Mouse (Mus musculus): Measurements from ENCODE around the gene Cct4. TPM values are rescaled to one million over a fixed set of nuclear protein-coding genes. Genes with fewer than 3 reads are reported as not detected.

Gene Cct4
- polyA plus RNA-seq, 1 experiment from 2014 or later = 336 TPM

- H3K4me3 ChIP-seq (replicated peaks; ENCODE audit: low read depth, low read length) = peak overlapping the region; percentile 47
- peak overlapping the region; percentile 96; the same call in 1 of the 2 replicates for H3K27ac ChIP-seq (replicated peaks; ENCODE audit: low read depth, low read length)
- peaks cover 7% of the 10 kb centered on the region for H3K4me1 ChIP-seq (ENCODE audit: control insufficient read depth, insufficient read depth, low read length)
- H3K9me3 ChIP-seq (ENCODE audit: control insufficient read depth, low read length) = no peaks in the 10 kb centered on the region
- peak; percentile 19 for DNase-seq
- H3K9ac ChIP-seq (replicated peaks; ENCODE audit: low read length) = peak overlapping the region; percentile 61
- peaks cover 20% of the 10 kb centered on the region for H3K36me3 ChIP-seq (ENCODE audit: control insufficient read depth, insufficient read depth, low read length)
- no peak for ATAC-seq (ENCODE audit: low FRiP score, low TSS enrichment)
- H3K27me3 ChIP-seq (ENCODE audit: control insufficient read depth, insufficient read depth, low read length) = no peaks in the 10 kb centered on the region
- 36% methylated on average over 4 of the region's 4 CpGs for WGBS
- H3K4me2 ChIP-seq (ENCODE audit: low read length) = peak overlapping the region; percentile 68
Measured at GRCm38 (mm10) chr11:23008824-23009200, 18.5 kb downstream of the Cct4 start.

GRCm38 (mm10) chr11:23013096-23013495 lies 22.8 kb downstream of the Cct4 start:
- Histone ChIP-seq H3K27me3 (ENCODE audit: control insufficient read depth, insufficient read depth, low read length) (no peaks in the 10 kb centered on the region), H3K4me2 (ENCODE audit: low read length) (no peak overlapping the region), H3K36me3 (ENCODE audit: control insufficient read depth, insufficient read depth, low read length) (no peaks in the 10 kb centered on the region), H3K4me3 (replicated peaks; ENCODE audit: low read depth, low read length) (no peak overlapping the region), H3K9ac (replicated peaks; ENCODE audit: low read length) (no peak overlapping the region), H3K9me3 (ENCODE audit: control insufficient read depth, low read length) (no peaks in the 10 kb centered on the region), H3K27ac (replicated peaks; ENCODE audit: low read depth, low read length) (no peak overlapping the region), H3K4me1 (ENCODE audit: control insufficient read depth, insufficient read depth, low read length) (no peaks in the 10 kb centered on the region; the same call in 1 of the 2 replicates)
- ATAC-seq (ENCODE audit: low FRiP score, low TSS enrichment) (no peak), DNase-seq (no peak)
- WGBS = 92% methylated on average over 1 of the region's 1 CpGs

GRCm38 (mm10) chr11:23013580-23014294 lies 23.4 kb downstream of the Cct4 start:
- no peak for DNase-seq
- WGBS = 80% methylated on average over 4 of the region's 4 CpGs
- Histone ChIP-seq H3K4me2 (ENCODE audit: low read length) (no peak overlapping the region), H3K4me3 (replicated peaks; ENCODE audit: low read depth, low read length) (no peak overlapping the region), H3K4me1 (ENCODE audit: control insufficient read depth, insufficient read depth, low read length) (no peaks in the 10 kb centered on the region; the same call in 1 of the 2 replicates), H3K36me3 (ENCODE audit: control insufficient read depth, insufficient read depth, low read length) (no peaks in the 10 kb centered on the region), H3K9ac (replicated peaks; ENCODE audit: low read length) (no peak overlapping the region), H3K27me3 (ENCODE audit: control insufficient read depth, insufficient read depth, low read length) (no peaks in the 10 kb centered on the region), H3K27ac (replicated peaks; ENCODE audit: low read depth, low read length) (no peak overlapping the region), H3K9me3 (ENCODE audit: control insufficient read depth, low read length) (no peaks in the 10 kb centered on the region)
- no peak for ATAC-seq (ENCODE audit: low FRiP score, low TSS enrichment)

- no peak for ATAC-seq (ENCODE audit: low FRiP score, low TSS enrichment)
Measured at GRCm38 (mm10) chr11:23014996-23015395, 24.7 kb downstream of the Cct4 start.

GRCm38 (mm10) chr11:23017943-23018342 lies 27.6 kb downstream of the Cct4 start:
- Histone ChIP-seq H3K36me3 (ENCODE audit: control insufficient read depth, insufficient read depth, low read length) (no peaks in the 10 kb centered on the region), H3K9me3 (ENCODE audit: control insufficient read depth, low read length) (no peaks in the 10 kb centered on the region), H3K4me2 (ENCODE audit: low read length) (no peak overlapping the region), H3K4me1 (ENCODE audit: control insufficient read depth, insufficient read depth, low read length) (no peaks in the 10 kb centered on the region), H3K27me3 (ENCODE audit: control insufficient read depth, insufficient read depth, low read length) (no peaks in the 10 kb centered on the region), H3K4me3 (replicated peaks; ENCODE audit: low read depth, low read length) (no peak overlapping the region), H3K9ac (replicated peaks; ENCODE audit: low read length) (no peak overlapping the region), H3K27ac (replicated peaks; ENCODE audit: low read depth, low read length) (no peak overlapping the region)
- no peak for ATAC-seq (ENCODE audit: low FRiP score, low TSS enrichment)
- no peak for DNase-seq
- WGBS = 94% methylated on average over 4 of the region's 4 CpGs

More at GRCm38 (mm10) chr11:23014996-23015395, 24.7 kb downstream of the Cct4 start:
- H3K9me3 ChIP-seq (ENCODE audit: control insufficient read depth, low read length) = no peaks in the 10 kb centered on the region
- H3K27ac ChIP-seq (replicated peaks; ENCODE audit: low read depth, low read length) = no peak overlapping the region
- no peak for DNase-seq
- H3K4me2 ChIP-seq (ENCODE audit: low read length) = no peak overlapping the region
- H3K9ac ChIP-seq (replicated peaks; ENCODE audit: low read length) = no peak overlapping the region
- H3K4me1 ChIP-seq (ENCODE audit: control insufficient read depth, insufficient read depth, low read length) = no peaks in the 10 kb centered on the region
- no peaks in the 10 kb centered on the region for H3K36me3 ChIP-seq (ENCODE audit: control insufficient read depth, insufficient read depth, low read length)
- 80% methylated on average over 6 of the region's 6 CpGs for WGBS
- no peaks in the 10 kb centered on the region for H3K27me3 ChIP-seq (ENCODE audit: control insufficient read depth, insufficient read depth, low read length)
- H3K4me3 ChIP-seq (replicated peaks; ENCODE audit: low read depth, low read length) = no peak overlapping the region

- Histone ChIP-seq H3K9ac (replicated peaks; ENCODE audit: low read length) (no peak overlapping the region), H3K9me3 (ENCODE audit: control insufficient read depth, low read length) (no peaks in the 10 kb centered on the region), H3K36me3 (ENCODE audit: control insufficient read depth, insufficient read depth, low read length) (no peaks in the 10 kb centered on the region), H3K4me2 (ENCODE audit: low read length) (no peak overlapping the region), H3K4me1 (ENCODE audit: control insufficient read depth, insufficient read depth, low read length) (no peaks in the 10 kb centered on the region), H3K27ac (replicated peaks; ENCODE audit: low read depth, low read length) (no peak overlapping the region), H3K4me3 (replicated peaks; ENCODE audit: low read depth, low read length) (no peak overlapping the region), H3K27me3 (ENCODE audit: control insufficient read depth, insufficient read depth, low read length) (no peaks in the 10 kb centered on the region)
- WGBS = 68% methylated on average over 24 of the region's 24 CpGs
- no peak for ATAC-seq (ENCODE audit: low FRiP score, low TSS enrichment)
- no peak for DNase-seq
Measured at GRCm38 (mm10) chr11:23020116-23020770, 29.9 kb downstream of the Cct4 start.

GRCm38 (mm10) chr11:23020841-23021240 lies 30.5 kb downstream of the Cct4 start:
- WGBS = 94% methylated on average over 14 of the region's 14 CpGs
- ATAC-seq (ENCODE audit: low FRiP score, low TSS enrichment) = no peak
- Histone ChIP-seq H3K4me2 (ENCODE audit: low read length) (no peak overlapping the region), H3K36me3 (ENCODE audit: control insufficient read depth, insufficient read depth, low read length) (no peaks in the 10 kb centered on the region), H3K27me3 (ENCODE audit: control insufficient read depth, insufficient read depth, low read length) (no peaks in the 10 kb centered on the region), H3K27ac (replicated peaks; ENCODE audit: low read depth, low read length) (no peak overlapping the region), H3K9ac (replicated peaks; ENCODE audit: low read length) (no peak overlapping the region), H3K4me3 (replicated peaks; ENCODE audit: low read depth, low read length) (no peak overlapping the region), H3K4me1 (ENCODE audit: control insufficient read depth, insufficient read depth, low read length) (no peaks in the 10 kb centered on the region), H3K9me3 (ENCODE audit: control insufficient read depth, low read length) (no peaks in the 10 kb centered on the region)
- DNase-seq = no peak

GRCm38 (mm10) chr11:23023155-23023554 lies 32.8 kb downstream of the Cct4 start:
- H3K9me3 ChIP-seq (ENCODE audit: control insufficient read depth, low read length) = no peaks in the 10 kb centered on the region
- 96% methylated on average over 2 of the region's 2 CpGs for WGBS
- ATAC-seq (ENCODE audit: low FRiP score, low TSS enrichment) = no peak

GRCm38 (mm10) chr11:23024169-23024568 lies 33.9 kb downstream of the Cct4 start:
- H3K4me2 ChIP-seq (ENCODE audit: low read length) = no peak overlapping the region
- no peak overlapping the region for H3K4me3 ChIP-seq (replicated peaks; ENCODE audit: low read depth, low read length)
- no peaks in the 10 kb centered on the region for H3K4me1 ChIP-seq (ENCODE audit: control insufficient read depth, insufficient read depth, low read length)
- no peak overlapping the region for H3K9ac ChIP-seq (replicated peaks; ENCODE audit: low read length)
- no peak for DNase-seq
- no peaks in the 10 kb centered on the region for H3K36me3 ChIP-seq (ENCODE audit: control insufficient read depth, insufficient read depth, low read length)
- H3K9me3 ChIP-seq (ENCODE audit: control insufficient read depth, low read length) = no peaks in the 10 kb centered on the region
- no peak for ATAC-seq (ENCODE audit: low FRiP score, low TSS enrichment)
- WGBS = 54% methylated on average over 3 of the region's 3 CpGs
- H3K27ac ChIP-seq (replicated peaks; ENCODE audit: low read depth, low read length) = no peak overlapping the region
- H3K27me3 ChIP-seq (ENCODE audit: control insufficient read depth, insufficient read depth, low read length) = no peaks in the 10 kb centered on the region

More at GRCm38 (mm10) chr11:23023155-23023554, 32.8 kb downstream of the Cct4 start:
- no peak overlapping the region for H3K9ac ChIP-seq (replicated peaks; ENCODE audit: low read length)
- H3K4me2 ChIP-seq (ENCODE audit: low read length) = no peak overlapping the region
- H3K36me3 ChIP-seq (ENCODE audit: control insufficient read depth, insufficient read depth, low read length) = no peaks in the 10 kb centered on the region
- no peaks in the 10 kb centered on the region for H3K4me1 ChIP-seq (ENCODE audit: control insufficient read depth, insufficient read depth, low read length)
- H3K4me3 ChIP-seq (replicated peaks; ENCODE audit: low read depth, low read length) = no peak overlapping the region
- DNase-seq = no peak
- no peak overlapping the region for H3K27ac ChIP-seq (replicated peaks; ENCODE audit: low read depth, low read length)
- H3K27me3 ChIP-seq (ENCODE audit: control insufficient read depth, insufficient read depth, low read length) = no peaks in the 10 kb centered on the region

All from midbrain, embryonic 14.5 days (tissue).